Mouse (Mus musculus): ENCODE measurements around the gene Banf1.

- TF ChIP-seq CTCF (conservative IDR thresholded peaks at IDR 0.05; ENCODE audit: low read length) (peak; percentile 62), POU5F1 (IDR thresholded peaks at IDR 0.05; ENCODE audit: borderline replicate concordance, low read length) (no peak), NANOG (IDR thresholded peaks at IDR 0.05; ENCODE audit: borderline replicate concordance, low read length) (no peak)
Measured at GRCm38 (mm10) chr19:5348526-5349501, 18.2 kb downstream of the Banf1 start.

Measured in E14TG2a.4 (cell line).